Mouse (Mus musculus): Measurements from ENCODE around the gene Fyn.

- TF ChIP-seq CTCF (IDR thresholded peaks at IDR 0.05; ENCODE audit: borderline replicate concordance, insufficient read depth, low read length) (no peak), POLR2A (IDR thresholded peaks at IDR 0.05; ENCODE audit: low read depth, low read length) (no peak)
Measured at GRCm38 (mm10) chr10:39385259-39385658, 16.6 kb downstream of the Fyn start.

All from embryonic fibroblast, embryonic 13.5 days (primary cell).